Mouse (Mus musculus): ENCODE data around the gene Ankrd34a. TPM values are rescaled to one million over a fixed set of nuclear protein-coding genes. Genes with fewer than 3 reads are reported as not detected.

Gene Ankrd34a
- polyA plus RNA-seq, 1 experiment from 2014 or later, result 2.7 TPM

DNA sequence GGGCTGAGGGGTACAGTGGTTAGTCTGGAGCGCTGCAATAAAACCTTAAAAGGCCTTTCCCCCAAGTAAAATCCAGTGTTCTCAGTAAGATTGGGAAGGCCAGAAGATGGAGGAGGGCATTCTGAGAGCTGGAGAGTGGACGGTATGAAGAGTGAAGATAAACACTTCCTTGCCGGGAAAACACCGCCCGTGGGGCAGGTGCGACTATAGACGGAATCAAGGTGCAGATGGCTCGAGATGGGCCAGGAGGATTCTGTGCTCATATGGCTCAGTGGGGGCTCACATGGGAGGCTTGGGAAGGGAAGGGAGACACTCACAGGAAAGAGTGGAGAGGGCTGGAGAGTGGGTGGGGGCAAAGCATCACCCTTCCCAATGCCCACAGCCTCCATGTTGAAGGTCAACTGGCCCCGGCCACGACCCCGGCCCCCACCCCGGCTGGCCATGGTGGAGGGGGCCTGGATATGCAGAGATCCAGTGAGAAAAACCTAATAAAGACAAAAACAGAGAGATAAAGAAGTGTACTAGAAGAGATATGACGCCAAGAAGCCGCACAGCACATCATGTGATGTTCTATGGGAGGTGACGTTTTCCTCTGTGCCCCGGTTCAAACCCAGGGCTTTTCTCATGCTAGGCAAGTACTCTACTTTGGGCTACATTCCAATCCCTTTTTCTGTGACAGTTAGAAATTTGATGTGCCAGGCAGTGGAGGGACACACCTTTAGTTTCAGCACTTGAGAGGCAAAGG, 14.5 kb upstream of the Ankrd34a start:
- Histone ChIP-seq H3K9me3 (replicated peaks; ENCODE audit: control insufficient read depth, low read length) (no peaks in the 10 kb centered on the region), H3K36me3 (ENCODE audit: control insufficient read depth, insufficient read depth, low read length) (no peaks in the 10 kb centered on the region), H3K27me3 (ENCODE audit: control insufficient read depth, insufficient read depth, low read length) (no peaks in the 10 kb centered on the region), H3K4me3 (replicated peaks; ENCODE audit: low read length) (no peak overlapping the region), H3K27ac (ENCODE audit: low read length) (no peak overlapping the region), H3K4me2 (ENCODE audit: low read depth, low read length) (no peak overlapping the region), H3K9ac (ENCODE audit: low read length) (no peak overlapping the region), H3K4me1 (ENCODE audit: control insufficient read depth, insufficient read depth, low read length) (peaks cover 14% of the 10 kb centered on the region)
- WGBS, result 80% methylated on average over 16 of the region's 16 CpGs
- ATAC-seq (ENCODE audit: insufficient read depth, low FRiP score), result no peak

GRCm38 (mm10) chr3:96583386-96583785, 13.1 kb upstream of the Ankrd34a start:
- H3K27ac ChIP-seq (ENCODE audit: low read length), result no peak overlapping the region
- H3K36me3 ChIP-seq (ENCODE audit: control insufficient read depth, insufficient read depth, low read length), result no peaks in the 10 kb centered on the region
- no peak overlapping the region for H3K9ac ChIP-seq (ENCODE audit: low read length)
- H3K27me3 ChIP-seq (ENCODE audit: control insufficient read depth, insufficient read depth, low read length), result no peaks in the 10 kb centered on the region
- no peaks in the 10 kb centered on the region; the same call in 1 of the 2 replicates for H3K9me3 ChIP-seq (replicated peaks; ENCODE audit: control insufficient read depth, low read length)
- 92% methylated on average over 5 of the region's 5 CpGs for WGBS
- peaks cover 5% of the 10 kb centered on the region; the same call in 1 of the 2 replicates for H3K4me1 ChIP-seq (ENCODE audit: control insufficient read depth, insufficient read depth, low read length)
- H3K4me3 ChIP-seq (replicated peaks; ENCODE audit: low read length), result no peak overlapping the region
- ATAC-seq (ENCODE audit: insufficient read depth, low FRiP score), result no peak
- H3K4me2 ChIP-seq (ENCODE audit: low read depth, low read length), result no peak overlapping the region

DNA sequence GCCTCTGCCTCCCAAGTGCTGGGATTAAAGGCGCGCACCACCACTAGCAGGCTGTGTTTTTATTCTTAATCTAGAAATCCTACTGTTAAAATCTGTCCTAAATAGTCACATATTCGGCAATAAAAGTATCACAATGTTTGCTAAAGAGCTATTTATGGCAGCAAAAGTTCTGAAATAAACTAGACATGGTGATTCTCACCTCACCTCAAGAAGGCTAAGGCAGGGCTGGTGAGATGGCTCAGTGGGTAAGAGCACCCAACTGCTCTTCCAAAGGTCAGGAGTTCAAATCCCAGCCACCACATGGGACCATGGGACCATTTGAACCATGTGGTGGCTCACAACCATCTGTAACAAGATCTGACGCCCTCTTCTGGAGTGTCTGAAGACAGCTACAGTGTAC, 5.8 kb upstream of the Ankrd34a start:
- Histone ChIP-seq H3K9ac (ENCODE audit: low read length) (no peak overlapping the region), H3K9me3 (replicated peaks; ENCODE audit: control insufficient read depth, low read length) (no peaks in the 10 kb centered on the region; the same call in 1 of the 2 replicates), H3K27ac (ENCODE audit: low read length) (no peak overlapping the region), H3K4me1 (ENCODE audit: control insufficient read depth, insufficient read depth, low read length) (0 out of 2 replicates have a peak, but pooled peaks cover 3% of the 10 kb centered on the region), H3K4me2 (ENCODE audit: low read depth, low read length) (no peak overlapping the region), H3K27me3 (ENCODE audit: control insufficient read depth, insufficient read depth, low read length) (peaks cover 6% of the 10 kb centered on the region; the same call in 1 of the 2 replicates), H3K4me3 (replicated peaks; ENCODE audit: low read length) (no peak overlapping the region), H3K36me3 (ENCODE audit: control insufficient read depth, insufficient read depth, low read length) (no peaks in the 10 kb centered on the region; the same call in 1 of the 2 replicates)
- 83% methylated on average over 4 of the region's 4 CpGs for whole genome bisulfite sequencing
- no peak for ATAC-seq (ENCODE audit: insufficient read depth, low FRiP score)

DNA sequence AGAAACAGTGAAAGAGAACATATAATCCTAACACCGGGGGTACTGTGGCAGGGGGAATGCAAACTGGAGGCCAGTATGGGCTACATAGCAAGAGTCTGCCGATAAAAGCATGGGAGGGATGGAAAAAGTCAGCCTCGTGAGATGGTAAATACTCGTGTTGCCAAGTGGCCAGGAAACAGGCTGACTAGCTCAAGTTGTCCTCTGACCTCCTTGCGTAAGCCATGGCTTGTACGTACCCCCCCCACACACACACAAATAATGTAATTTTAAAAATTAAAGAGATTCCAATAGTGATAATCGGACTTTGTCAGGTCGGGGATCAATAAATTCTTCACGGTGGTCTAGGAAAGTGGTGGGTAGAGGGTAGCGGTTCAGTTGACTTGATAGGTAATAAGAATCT, 3.1 kb upstream of the Ankrd34a start:
- Histone ChIP-seq H3K9me3 (replicated peaks; ENCODE audit: control insufficient read depth, low read length) (no peaks in the 10 kb centered on the region), H3K9ac (ENCODE audit: low read length) (peak overlapping the region; percentile 81), H3K27ac (ENCODE audit: low read length) (peak overlapping the region; percentile 88), H3K36me3 (ENCODE audit: control insufficient read depth, insufficient read depth, low read length) (no peaks in the 10 kb centered on the region; the same call in 1 of the 2 replicates), H3K4me2 (ENCODE audit: low read depth, low read length) (peak overlapping the region; percentile 97), H3K4me3 (replicated peaks; ENCODE audit: low read length) (peak overlapping the region; percentile 80), H3K4me1 (ENCODE audit: control insufficient read depth, insufficient read depth, low read length) (peaks cover 19% of the 10 kb centered on the region), H3K27me3 (ENCODE audit: control insufficient read depth, insufficient read depth, low read length) (peaks cover 6% of the 10 kb centered on the region; the same call in 1 of the 2 replicates)
- no peak for ATAC-seq (ENCODE audit: insufficient read depth, low FRiP score)
- 2% methylated on average over 10 of the region's 10 CpGs for WGBS

DNA sequence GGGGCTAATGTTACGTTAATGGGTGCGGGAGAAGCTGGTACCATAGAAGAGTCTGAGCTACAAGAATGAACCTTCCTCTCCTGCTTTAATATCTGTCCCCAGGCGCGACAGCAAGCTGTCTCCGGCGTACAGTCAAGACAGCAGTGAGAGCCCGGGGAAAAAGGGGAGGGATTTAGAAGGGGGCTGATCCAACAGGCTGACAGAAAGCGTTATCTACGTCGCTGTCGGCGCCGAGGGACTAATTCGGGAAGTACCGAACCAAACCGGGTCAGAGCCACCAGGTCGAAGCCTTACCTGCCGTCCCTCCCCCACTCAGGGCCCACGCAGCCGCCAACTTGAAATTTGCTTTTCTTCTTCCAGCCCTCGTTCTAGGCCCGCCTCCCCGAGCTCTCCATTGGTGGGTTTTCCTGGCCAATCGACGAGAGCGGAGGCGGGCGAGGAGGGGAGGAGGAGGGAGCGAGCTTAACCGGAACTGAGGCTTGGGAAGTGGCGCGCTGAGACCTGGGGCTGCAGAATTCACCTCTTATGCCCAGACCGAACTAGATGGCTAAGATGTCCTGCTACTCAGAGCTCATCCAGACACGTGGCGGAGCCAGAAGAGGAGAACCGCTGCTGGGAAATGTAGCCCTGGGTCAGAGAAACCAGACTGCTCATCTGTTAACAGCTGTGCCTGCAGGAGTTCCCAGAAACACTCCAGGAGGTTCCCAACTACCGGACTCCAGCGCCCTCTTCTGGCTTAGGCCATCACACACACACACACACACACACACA, 2.5 kb upstream of the Ankrd34a start, which contains the start of gene Polr3gl:
Polr3gl (minus strand) TSS at position 392 of the 771 bp plus-strand sequence.
- WGBS, result 1% methylated on average over 38 of the region's 38 CpGs
- ATAC-seq (ENCODE audit: insufficient read depth, low FRiP score), result peak; percentile 90
- H3K27me3 ChIP-seq (ENCODE audit: control insufficient read depth, insufficient read depth, low read length), result peaks cover 6% of the 10 kb centered on the region; the same call in 1 of the 2 replicates
- H3K9ac ChIP-seq (ENCODE audit: low read length), result peak within 1 kb of the TSS; percentile 81
- peaks cover 23% of the 10 kb centered on the region for H3K4me1 ChIP-seq (ENCODE audit: control insufficient read depth, insufficient read depth, low read length)
- H3K4me2 ChIP-seq (ENCODE audit: low read depth, low read length), result peak within 1 kb of the TSS; percentile 97
- peak within 1 kb of the TSS; percentile 80 for H3K4me3 ChIP-seq (replicated peaks; ENCODE audit: low read length)
- peak within 1 kb of the TSS; percentile 88 for H3K27ac ChIP-seq (ENCODE audit: low read length)
- H3K36me3 ChIP-seq (ENCODE audit: control insufficient read depth, insufficient read depth, low read length), result no peaks in the 10 kb centered on the region; the same call in 1 of the 2 replicates
- no peaks in the 10 kb centered on the region for H3K9me3 ChIP-seq (replicated peaks; ENCODE audit: control insufficient read depth, low read length)

DNA sequence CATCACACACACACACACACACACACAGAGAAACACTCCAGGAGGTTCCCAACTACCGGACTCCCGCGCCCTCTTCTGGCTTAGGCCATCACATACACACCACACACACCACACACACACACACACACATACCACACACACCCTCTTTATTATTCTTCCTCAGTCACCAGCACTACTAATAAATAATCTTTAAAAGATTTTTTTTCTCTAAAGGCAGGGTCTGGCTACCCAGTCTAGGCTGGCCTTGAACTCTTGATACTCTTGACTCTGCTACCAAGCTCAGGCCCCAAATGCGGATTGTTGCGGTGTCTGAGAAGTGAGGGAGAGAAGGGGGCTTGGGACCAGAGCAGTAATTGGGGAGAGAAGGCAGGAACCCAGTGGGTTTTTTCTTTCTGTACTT, 1.6 kb upstream of the Ankrd34a start:
- H3K4me2 ChIP-seq (ENCODE audit: low read depth, low read length), result no peak overlapping the region
- no peak overlapping the region for H3K4me3 ChIP-seq (replicated peaks; ENCODE audit: low read length)
- peaks cover 23% of the 10 kb centered on the region for H3K4me1 ChIP-seq (ENCODE audit: control insufficient read depth, insufficient read depth, low read length)
- no peak overlapping the region for H3K9ac ChIP-seq (ENCODE audit: low read length)
- no peak for ATAC-seq (ENCODE audit: insufficient read depth, low FRiP score)
- WGBS, result 84% methylated on average over 5 of the region's 5 CpGs
- no peaks in the 10 kb centered on the region for H3K9me3 ChIP-seq (replicated peaks; ENCODE audit: control insufficient read depth, low read length)
- peaks cover 6% of the 10 kb centered on the region; the same call in 1 of the 2 replicates for H3K27me3 ChIP-seq (ENCODE audit: control insufficient read depth, insufficient read depth, low read length)
- no peak overlapping the region for H3K27ac ChIP-seq (ENCODE audit: low read length)
- H3K36me3 ChIP-seq (ENCODE audit: control insufficient read depth, insufficient read depth, low read length), result no peaks in the 10 kb centered on the region; the same call in 1 of the 2 replicates

DNA sequence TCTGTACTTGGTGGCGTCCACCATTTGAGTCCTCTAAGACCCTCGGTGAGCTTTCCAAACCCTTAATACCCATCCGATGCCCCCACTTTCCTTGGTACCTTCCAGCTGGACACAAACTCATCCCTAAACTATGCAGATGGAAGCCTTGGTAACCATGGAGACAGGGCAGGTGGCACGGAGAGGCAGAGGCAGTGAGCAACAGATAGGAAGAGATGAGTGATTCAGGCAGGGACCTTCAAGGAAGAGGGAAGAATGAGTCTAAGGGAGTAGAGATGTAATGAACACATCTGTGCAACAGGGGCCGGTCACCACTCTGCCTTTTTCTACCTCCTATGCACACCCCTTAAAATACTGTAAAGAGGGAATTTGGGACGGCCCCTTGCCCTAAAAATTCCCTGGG, 775 bp upstream of the Ankrd34a start:
- Histone ChIP-seq H3K9ac (ENCODE audit: low read length) (peak overlapping the region; percentile 76; the same call in 1 of the 2 replicates), H3K4me2 (ENCODE audit: low read depth, low read length) (peak overlapping the region; percentile 94), H3K9me3 (replicated peaks; ENCODE audit: control insufficient read depth, low read length) (no peaks in the 10 kb centered on the region), H3K36me3 (ENCODE audit: control insufficient read depth, insufficient read depth, low read length) (no peaks in the 10 kb centered on the region), H3K27me3 (ENCODE audit: control insufficient read depth, insufficient read depth, low read length) (peaks cover 6% of the 10 kb centered on the region; the same call in 1 of the 2 replicates), H3K4me3 (replicated peaks; ENCODE audit: low read length) (no peak overlapping the region), H3K4me1 (ENCODE audit: control insufficient read depth, insufficient read depth, low read length) (peaks cover 29% of the 10 kb centered on the region), H3K27ac (ENCODE audit: low read length) (no peak overlapping the region; the same call in 1 of the 2 replicates)
- 27% methylated on average over 6 of the region's 6 CpGs for WGBS
- ATAC-seq (ENCODE audit: insufficient read depth, low FRiP score), result no peak

DNA sequence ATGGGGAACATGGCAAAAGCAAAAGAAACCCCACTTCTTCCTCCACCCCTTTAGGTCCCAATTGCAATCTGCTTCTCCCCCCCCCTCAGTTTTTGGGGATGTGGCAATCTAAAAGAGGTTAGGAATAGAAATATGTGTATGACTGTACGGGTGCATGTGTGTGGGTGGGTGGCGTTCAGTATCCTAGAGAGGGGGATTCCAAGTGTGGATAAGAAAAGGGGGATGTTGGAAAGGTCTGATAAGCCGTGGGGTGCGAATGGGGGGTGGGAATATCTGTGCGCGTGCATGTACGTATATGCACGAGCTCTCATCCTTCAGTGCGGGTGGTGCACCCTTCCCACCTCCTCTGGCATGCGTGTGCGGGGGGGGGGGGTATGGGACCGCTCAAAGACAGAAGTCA, 419 bp downstream of the Ankrd34a start:
- peak overlapping the region; percentile 94 for H3K4me2 ChIP-seq (ENCODE audit: low read depth, low read length)
- H3K4me1 ChIP-seq (ENCODE audit: control insufficient read depth, insufficient read depth, low read length), result peaks cover 29% of the 10 kb centered on the region
- H3K27ac ChIP-seq (ENCODE audit: low read length), result no peak overlapping the region
- H3K36me3 ChIP-seq (ENCODE audit: control insufficient read depth, insufficient read depth, low read length), result no peaks in the 10 kb centered on the region
- peak overlapping the region; percentile 48 for H3K4me3 ChIP-seq (replicated peaks; ENCODE audit: low read length)
- peak overlapping the region; percentile 76 for H3K9ac ChIP-seq (ENCODE audit: low read length)
- H3K27me3 ChIP-seq (ENCODE audit: control insufficient read depth, insufficient read depth, low read length), result peaks cover 6% of the 10 kb centered on the region; the same call in 1 of the 2 replicates
- no peak for ATAC-seq (ENCODE audit: insufficient read depth, low FRiP score)
- WGBS, result 8% methylated on average over 10 of the region's 12 CpGs
- H3K9me3 ChIP-seq (replicated peaks; ENCODE audit: control insufficient read depth, low read length), result no peaks in the 10 kb centered on the region
